Mouse (Mus musculus) adrenal gland, adult (tissue): ENCODE measurements around the gene Serbp1.

ENCODE experiments used
- DNase-seq, 2 experiments: peaks; one replicate each; pipeline ENCODE4 v3.0.0; 2022 to 2023; ENCODE audit warnings: low spot score in 1 of 2; ENCODE audit not compliant: inconsistent age in 2 of 2

The Serbp1 gene

DNA sequence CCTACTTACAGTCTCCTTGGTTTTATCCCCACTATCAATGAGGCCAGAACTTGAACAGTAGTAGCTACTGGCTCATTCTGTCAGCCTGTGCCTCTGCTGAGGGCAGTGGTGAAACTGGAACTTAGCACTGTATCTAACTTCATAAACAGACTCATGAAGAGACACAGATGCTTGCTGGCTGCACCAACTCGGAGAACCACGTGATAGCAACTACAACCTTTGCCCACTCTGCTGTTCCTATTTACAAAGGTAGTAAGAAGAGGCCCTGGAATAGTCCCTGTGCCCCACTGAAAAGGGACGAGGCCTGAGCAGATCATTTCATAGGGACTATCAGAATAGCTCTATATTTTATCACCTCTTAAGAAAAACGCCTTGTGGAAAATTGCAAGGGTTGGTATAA, 62.3 kb downstream of the Serbp1 start:
- no peak for DNase-seq

DNA sequence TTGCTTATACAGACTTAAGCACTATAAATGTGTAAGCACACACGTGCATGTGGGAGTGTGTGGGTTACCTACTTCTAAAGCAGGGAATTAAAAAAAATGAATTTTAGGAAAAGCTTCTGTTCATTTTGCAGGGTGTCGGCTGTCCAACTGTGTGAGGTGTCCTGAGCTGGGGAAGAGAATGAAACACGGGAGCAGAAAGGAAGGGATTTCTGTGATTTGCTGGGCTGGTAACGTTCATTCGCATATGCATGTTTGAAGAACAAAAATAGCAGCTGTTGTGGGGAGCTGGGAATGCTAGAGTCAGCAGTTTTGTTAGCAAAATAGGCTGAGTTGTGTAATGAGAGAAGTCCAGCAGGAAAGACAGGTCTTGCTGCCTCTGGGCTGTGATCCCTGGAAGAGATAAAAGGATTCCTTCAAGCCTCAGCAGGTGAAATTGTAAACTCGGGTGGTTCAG, 62.8 kb downstream of the Serbp1 start:
- no peak for DNase-seq

DNA sequence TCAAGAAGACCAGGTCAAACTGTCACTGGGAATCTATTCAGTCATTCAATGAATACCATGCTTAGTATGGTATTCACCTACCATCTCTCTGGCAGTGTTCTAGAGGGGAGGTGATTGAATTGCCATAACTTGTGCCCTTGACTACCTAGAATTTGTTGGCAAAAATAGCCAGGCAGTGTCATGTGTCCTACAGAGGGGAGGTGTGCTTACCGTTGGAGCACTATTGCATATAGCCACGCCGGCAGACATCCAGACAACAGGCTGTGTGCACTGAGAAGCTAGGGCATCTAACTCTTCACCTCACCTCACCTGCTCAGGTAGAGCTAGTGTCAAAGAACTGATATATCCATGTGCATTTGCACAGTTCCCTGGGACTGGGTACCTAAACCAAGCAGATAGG, 63.3 kb downstream of the Serbp1 start:
- DNase-seq: no peak

DNA sequence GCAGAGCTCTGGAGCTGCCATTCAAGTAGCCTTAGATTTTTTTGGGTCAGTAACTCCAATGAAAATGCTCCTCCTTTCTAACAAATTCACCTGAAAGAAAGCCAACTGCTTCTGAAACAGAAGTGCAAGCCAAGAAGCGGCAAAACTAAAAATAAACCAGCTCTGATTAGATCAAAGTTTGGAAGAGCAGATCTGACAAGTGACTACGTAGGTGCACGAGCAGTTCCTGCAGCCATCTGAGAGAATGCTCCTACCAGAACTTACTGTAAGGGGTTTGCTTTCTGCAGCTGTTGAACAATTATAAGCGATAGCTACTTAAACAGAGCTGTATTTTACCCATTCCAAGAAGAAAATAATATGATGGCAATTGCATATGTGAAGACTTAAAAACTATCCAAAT, 64.5 kb downstream of the Serbp1 start:
- no peak for DNase-seq

DNA sequence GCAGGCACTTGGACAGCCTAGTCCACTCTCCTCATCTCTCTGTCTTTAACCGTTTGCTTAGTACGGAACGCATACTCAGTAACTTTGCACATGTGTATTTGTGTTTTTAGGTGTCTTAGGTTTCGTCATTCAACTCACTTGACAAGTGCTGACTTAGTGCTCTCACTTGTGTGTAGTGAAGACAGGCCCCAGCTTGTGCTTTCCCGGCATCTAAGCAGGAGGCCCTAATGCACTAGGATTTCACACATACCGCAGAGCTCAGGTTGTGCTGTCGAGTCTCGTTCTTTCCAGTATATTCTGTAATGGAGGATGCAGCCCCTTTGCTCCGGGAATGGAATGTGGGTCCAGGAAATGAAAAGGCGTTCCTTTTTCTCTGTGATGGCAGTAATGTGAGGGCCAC, 65.2 kb downstream of the Serbp1 start:
- no peak for DNase-seq

DNA sequence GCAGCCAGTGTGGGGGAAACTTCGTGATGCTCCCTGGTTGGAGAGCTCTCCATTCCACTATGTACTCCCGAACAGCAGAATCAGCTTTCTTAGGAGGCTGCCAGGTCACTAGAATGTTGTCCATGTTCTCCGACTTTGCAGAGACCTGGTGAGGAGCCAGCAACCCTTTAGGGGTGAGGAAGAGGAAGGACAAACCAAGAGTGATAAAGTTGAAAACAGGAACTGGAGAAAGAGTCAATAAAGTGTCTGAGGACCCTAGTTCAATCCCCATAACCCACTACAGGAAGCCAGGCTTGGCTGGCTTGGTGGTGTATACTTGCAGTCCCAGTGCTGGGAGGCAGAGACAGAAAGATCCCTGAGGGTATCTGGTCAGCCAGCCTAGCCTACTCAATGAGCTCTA, 71.0 kb downstream of the Serbp1 start:
- no peak for DNase-seq

DNA sequence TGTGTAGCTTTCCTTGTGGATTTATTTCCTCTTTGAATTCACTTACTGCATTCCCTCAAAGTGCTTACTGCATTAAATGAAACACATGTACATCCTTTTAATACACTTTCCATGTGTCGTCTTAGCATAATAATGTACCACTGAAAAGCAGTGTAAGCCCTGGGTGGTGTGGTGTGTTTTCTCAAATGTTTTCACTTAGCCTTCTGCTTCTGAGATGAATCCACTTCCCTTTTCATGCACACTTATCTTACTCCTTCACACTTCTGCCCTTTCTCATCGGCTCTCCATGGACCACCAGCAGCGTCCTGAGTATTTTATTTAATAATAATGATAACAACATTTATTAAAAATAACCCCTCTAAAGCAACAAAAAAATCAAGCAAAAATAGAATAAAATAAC, 71.8 kb downstream of the Serbp1 start:
- DNase-seq: no peak

DNA sequence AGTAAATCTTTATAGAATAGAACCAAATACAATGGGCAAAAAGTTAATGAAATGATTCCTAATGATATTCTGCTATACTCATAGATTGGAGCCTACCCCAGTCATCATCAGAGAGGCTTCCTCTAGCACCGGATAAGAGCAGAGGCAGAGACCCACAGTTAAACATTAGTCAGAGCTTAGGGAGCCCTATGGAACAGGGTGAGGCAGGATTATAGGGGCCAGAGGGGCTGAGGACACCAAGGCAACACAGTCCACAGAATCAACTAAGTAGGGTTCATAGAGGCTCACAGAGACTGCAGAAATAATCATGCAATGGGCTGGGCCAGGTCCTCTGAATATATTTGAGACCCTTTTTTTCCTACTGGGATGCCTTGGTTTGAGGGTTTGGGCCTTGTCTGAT, 76.7 kb downstream of the Serbp1 start:
- DNase-seq: no peak

DNA sequence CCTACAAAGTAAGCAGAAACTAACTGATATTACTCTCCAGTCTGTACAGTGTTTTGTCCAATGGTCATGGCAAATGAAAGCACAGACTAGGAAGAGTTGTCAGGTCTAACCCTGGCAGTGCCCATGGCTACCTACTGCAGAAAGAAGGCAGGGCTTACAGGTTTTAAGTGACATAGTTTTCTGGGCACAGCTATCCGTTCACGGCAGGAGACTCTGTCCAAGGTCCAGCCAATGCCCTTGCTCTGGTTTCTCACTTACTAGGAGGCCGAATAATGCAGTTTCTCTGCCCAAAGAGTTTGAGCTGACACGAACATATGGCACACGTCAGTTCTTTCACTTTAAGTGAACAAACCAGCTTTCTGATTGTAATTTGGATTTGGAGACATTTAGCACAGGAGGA, 79.1 kb downstream of the Serbp1 start:
- no peak for DNase-seq

DNA sequence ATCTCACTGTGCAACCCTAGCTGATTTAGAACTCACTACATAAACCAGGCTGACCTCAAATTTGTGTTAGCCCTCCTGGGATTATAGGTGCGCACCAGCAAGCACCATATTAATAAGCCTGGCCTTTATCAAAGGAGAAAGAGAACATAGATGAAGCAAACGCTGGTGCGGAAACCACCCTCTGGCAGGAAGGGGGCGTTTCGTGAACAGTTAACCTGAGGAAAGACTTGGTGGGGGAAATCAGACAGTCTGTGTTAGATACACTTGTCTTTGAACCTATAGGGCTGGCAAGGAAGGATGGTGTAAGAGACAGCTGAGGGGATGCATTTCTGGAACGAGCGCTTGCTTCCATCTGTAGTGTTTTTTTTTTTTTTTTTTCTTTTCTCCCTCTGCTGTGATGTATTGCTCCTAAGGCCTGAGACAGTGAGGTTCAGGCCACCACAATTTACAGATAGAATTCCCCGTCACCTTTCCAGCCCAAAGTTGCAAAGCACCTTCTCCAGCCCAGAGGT, 79.9 kb downstream of the Serbp1 start:
- no peak for DNase-seq

DNA sequence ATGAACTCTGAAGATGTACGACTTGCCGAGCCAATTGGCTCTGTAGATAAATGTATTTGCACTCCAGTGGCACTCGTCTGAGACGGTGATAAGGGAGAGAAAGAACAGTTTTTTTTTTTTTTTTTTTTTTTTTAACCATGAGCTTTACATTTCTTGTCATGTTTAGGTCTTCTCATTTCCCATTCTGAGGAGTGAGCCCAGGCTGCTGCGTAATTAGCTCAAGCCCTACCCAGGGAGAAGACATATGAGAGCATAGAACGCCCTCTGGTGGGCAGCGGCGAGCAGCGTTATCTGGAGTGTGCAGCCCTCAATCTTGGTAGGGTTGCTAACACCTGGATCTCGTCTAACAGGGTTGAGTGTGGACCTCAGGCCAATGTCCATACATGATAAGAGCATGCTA, 80.5 kb downstream of the Serbp1 start:
- peak; percentile 54 to 82 for DNase-seq

DNA sequence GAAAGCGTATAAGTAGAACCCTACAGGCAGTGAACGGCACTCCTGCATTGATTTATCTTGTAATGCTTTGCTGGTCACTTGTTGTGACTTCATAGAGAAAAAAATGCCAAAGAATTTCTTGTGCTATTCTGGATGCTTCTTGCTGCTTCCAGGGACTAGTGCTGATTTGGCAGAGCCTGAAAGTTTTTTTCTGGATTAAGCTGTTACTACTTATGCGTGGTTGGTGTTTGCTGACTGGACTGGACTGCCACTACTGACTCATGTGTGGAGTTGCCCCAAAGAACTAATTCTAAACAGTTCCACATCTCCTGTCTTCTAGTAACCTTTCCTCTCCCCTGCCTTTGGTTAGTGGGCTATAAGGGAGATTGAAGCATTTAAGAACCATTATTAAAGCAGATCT, 85.8 kb downstream of the Serbp1 start:
- DNase-seq: no peak

DNA sequence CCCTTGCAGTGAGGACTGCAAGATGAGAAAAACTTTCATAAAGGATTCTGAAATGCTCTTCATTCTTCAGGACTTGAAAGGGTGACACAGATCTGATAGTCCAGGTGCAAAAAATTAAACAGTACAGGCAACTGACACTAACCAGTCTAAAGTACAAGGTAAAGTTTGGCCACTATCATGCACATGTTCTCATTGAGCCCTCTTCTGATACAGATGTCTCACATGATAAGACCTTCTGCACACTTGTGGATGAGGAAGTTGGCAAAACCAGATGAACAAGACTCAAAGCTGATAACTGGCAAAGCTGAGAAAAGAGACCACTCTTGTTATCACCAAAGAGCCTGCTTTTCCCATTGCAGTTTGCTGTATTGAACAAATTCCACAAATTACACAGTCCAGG, 100.0 kb downstream of the Serbp1 start:
- DNase-seq: no peak

DNA sequence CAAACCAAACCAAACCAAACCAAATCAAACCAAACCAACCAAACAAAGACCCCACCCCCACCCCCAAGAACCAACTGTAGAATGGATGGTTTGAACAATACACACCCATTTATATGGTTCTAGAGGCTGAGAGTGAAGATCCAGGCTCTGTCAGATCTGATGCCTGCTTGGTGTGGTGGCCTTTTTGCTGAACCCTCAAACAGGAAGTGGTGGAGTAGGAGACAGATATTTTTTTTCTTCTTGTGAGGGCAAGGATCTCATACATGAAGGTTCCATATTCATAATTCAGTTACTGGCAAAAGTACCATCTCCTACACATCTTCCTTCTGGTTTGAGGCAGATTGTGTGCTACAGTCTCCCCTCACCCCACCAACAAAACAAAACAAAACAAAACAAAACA, 101.5 kb downstream of the Serbp1 start:
- DNase-seq: no peak
